Mouse (Mus musculus): Measurements from ENCODE around the gene Olfr135. TPM values are rescaled to one million over a fixed set of nuclear protein-coding genes. Genes with fewer than 3 reads are reported as not detected.

Olfr135 gene
- not detected in 2 replicates for polyA plus RNA-seq (2012; rRNA removed)

DNA sequence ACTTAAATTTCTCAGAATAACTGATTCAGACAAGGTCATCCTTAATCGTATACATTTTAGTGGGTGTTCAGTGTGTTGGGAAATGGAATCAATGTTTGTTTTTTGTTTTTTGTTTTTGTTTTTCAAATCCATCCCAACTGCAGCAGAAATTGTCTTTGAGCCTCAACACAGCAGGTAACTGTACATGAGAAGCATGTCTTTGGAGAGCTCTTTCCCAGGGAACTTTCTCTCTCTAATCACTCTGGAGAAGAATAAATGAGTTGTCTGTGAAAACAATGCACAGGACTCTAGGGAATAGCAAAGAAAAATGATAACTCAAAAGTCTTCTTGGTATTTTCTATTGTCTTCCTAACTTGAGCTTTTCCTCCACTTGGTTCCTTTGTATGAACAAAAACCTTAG lies at the start of gene Olfr135:
Gene Olfr135, plus strand, starts transcription at position 301 of the 400 bp plus-strand sequence.

DNA sequence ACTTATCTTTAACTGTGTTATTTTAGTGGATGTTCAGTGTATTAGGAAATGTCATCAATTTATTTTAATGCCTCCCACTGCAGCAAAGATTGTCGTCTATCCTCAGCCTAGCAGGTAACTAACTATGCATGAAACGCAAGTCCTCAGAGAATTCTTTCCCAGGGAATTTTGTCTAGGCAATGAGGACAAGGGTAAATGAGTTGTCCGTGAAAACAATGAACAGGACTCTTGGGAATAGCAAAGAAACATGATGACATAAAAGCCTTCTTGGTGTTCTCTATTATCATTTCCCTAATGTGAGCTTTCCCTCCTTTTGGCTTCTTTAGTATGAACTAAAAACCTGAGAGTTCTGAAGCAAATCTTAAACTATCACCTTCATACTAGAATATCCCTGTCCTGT lies 33.0 kb upstream of the Olfr135 start, which contains the start of gene Olfr134:
Gene Olfr134, plus strand, starts transcription at position 301 of the 400 bp plus-strand sequence.

Other genes with a start within 250 kb of the Olfr135 start
- gene Olfr129, start 144.3 kb upstream of the Olfr135 start, polyA plus RNA-seq (2012; rRNA removed): not detected in 2 replicates
- not detected in 2 replicates for gene Olfr130, start 140.4 kb upstream of the Olfr135 start, polyA plus RNA-seq (2012; rRNA removed)
- not detected in 2 replicates for gene Olfr131, start 115.6 kb upstream of the Olfr135 start, polyA plus RNA-seq (2012; rRNA removed)
- not detected in 2 replicates for gene Olfr132, start 69.8 kb upstream of the Olfr135 start, polyA plus RNA-seq (2012; rRNA removed)
- gene Olfr133, start 59.1 kb upstream of the Olfr135 start, polyA plus RNA-seq (2012; rRNA removed): not detected in 2 replicates
- gene Olfr134, start 32.9 kb upstream of the Olfr135 start, polyA plus RNA-seq (2012; rRNA removed): not detected in 2 replicates
- not detected in 2 replicates for gene Olfr138, start 56.7 kb downstream of the Olfr135 start, polyA plus RNA-seq (2012; rRNA removed)
- not detected in 2 replicates for gene Olfr137, start 103.2 kb downstream of the Olfr135 start, polyA plus RNA-seq (2012; rRNA removed)
- gene Olfr136, start 125.5 kb downstream of the Olfr135 start, polyA plus RNA-seq (2012; rRNA removed): not detected in 2 replicates
- not detected in 2 replicates for gene Esp36, start 215.8 kb downstream of the Olfr135 start, polyA plus RNA-seq (2012; rRNA removed)